Mouse (Mus musculus) frontal cortex, postnatal 10 days (tissue): ENCODE measurements around the gene Sgk2.

Source experiments
- DNase-seq, 2 experiments: peaks; one replicate each; pipeline ENCODE4 v3.0.0; 2022; ENCODE audit warnings: low spot score in 2 of 2, mixed read lengths in 1 of 2

Gene Sgk2

DNA sequence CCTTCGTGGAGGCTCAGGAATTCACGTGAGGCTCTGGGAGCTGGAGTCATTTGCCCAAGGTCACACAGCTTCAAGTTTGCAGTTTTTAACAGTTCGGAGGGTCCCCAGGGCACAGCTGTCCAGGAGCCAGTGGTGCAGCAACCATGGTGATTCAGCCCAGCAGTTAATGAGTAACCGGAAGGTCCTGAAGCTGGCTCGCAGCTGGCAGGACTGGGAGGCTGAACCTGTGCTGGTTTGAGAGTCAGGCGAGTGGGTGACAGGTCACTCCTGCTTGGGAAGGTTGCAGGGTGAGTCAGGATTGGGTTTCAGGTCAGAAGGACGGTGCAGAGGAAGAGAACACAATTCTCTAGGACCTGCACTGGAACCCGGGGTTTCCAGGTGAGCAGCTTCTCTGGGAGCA, at the start of gene Sgk2:
TSS of gene Sgk2 (plus strand) at position 113 of the 400 bp plus-strand sequence.
- DNase-seq, result no peak

GRCm38 (mm10) chr2:162939562-162939961, 47.6 kb upstream of the Sgk2 start:
- DNase-seq, result no peak

GRCm38 (mm10) chr2:162943148-162943846, 43.8 kb upstream of the Sgk2 start, which contains the start of gene L3mbtl1:
Gene L3mbtl1 (plus strand): TSS chr2:162943472.
- peak; percentile 38 to 63 for DNase-seq

- DNase-seq, result no peak
These were observed 43.2 kb upstream of the Sgk2 start for GRCm38 (mm10) chr2:162943931-162944330.

- DNase-seq, result no peak
These were observed 40.2 kb upstream of the Sgk2 start for GRCm38 (mm10) chr2:162946964-162947363.

GRCm38 (mm10) chr2:162947736-162948135, 39.4 kb upstream of the Sgk2 start:
- DNase-seq, result peak in 1 of 2 experiments; percentile 61

GRCm38 (mm10) chr2:162948221-162948620, 38.9 kb upstream of the Sgk2 start:
- DNase-seq, result no peak

- no peak for DNase-seq
These were observed 36.4 kb upstream of the Sgk2 start for GRCm38 (mm10) chr2:162950776-162951175.

DNA sequence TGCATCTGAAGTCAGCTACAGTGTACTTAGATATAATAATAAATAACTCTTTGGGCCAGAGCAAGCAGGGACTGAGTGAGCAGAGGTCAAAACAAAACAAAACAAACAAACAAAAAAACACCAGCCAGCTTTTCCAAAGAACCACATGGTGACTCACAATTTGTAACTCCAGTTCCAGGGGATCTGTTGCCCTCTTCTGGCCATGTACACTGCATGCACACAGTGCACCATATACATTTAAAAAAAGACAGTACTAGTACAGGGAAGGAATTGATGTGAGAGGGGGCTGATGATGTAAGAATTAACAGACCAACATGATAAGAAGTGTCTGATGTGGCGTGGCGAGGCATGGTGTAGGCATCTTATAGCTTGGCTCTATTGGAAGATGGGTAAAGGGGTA, 30.3 kb upstream of the Sgk2 start:
- DNase-seq, result no peak

DNA sequence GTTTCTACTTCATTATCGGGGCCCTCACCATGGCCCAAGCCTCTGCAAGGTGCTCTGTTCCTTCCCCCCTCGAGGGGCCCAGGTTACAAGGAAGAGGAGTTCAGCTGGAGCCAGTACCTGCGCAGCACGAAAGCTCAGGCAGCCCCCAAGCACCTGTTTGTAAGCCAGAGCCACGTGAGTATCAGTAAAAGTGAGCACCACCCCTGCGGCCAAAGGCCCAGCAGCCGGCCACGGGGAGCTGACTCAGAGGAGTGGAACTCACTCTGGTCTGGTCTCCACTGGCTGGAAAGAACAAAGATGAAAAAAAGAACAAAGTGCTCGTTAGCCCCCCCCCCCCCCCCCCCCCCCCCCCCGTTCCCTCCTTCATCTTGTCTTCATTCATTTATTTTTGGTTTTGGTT, 25.8 kb upstream of the Sgk2 start:
- DNase-seq, result no peak

- DNase-seq, result no peak
These were observed 20.4 kb upstream of the Sgk2 start for GRCm38 (mm10) chr2:162966734-162967133.

GRCm38 (mm10) chr2:162968357-162968756, 18.8 kb upstream of the Sgk2 start:
- no peak for DNase-seq

GRCm38 (mm10) chr2:162969101-162969500, 18.0 kb upstream of the Sgk2 start:
- no peak for DNase-seq

DNA sequence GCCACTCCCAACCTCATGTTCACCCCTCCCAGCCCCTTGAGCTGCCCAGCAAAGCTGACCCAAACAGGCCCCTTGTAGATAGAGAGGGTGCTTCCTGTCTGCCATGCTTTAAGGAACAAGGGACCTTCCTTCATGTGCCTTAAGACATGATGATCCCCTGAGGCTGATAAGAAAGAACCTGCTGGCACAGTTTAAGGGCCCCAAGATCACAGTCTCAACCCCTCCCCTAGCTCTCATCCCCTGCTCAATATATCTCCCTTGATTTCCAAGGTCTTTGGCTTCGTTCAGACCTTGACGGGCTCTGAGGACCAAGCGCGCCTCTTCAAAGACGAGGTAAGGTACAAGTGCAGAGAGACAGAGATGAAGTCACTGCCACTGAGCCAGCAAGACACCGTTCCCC, 16.2 kb upstream of the Sgk2 start:
- DNase-seq, result no peak

- DNase-seq, result no peak
These were observed 14.4 kb upstream of the Sgk2 start for GRCm38 (mm10) chr2:162972752-162973151.

DNA sequence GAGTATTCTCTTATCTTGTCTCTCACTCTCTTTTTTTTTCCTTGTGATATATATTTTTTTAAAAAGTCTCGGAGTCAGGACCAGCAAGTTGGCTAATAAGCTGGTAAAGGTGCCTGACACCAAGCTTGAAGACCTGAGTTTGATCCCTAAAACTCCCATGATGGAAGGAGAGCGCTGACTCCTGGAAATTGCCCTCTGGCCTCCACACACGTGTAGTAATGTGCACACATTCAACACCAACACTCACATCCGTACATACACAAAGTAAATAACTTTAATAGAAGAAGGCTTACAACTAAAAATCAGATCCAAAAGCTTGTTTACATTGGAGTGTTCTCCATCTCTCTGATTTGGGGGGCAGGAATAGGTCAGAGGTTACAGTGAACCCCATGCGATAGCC, 13.9 kb upstream of the Sgk2 start:
- DNase-seq, result no peak

GRCm38 (mm10) chr2:162973637-162974036, 13.5 kb upstream of the Sgk2 start:
- no peak for DNase-seq

DNA sequence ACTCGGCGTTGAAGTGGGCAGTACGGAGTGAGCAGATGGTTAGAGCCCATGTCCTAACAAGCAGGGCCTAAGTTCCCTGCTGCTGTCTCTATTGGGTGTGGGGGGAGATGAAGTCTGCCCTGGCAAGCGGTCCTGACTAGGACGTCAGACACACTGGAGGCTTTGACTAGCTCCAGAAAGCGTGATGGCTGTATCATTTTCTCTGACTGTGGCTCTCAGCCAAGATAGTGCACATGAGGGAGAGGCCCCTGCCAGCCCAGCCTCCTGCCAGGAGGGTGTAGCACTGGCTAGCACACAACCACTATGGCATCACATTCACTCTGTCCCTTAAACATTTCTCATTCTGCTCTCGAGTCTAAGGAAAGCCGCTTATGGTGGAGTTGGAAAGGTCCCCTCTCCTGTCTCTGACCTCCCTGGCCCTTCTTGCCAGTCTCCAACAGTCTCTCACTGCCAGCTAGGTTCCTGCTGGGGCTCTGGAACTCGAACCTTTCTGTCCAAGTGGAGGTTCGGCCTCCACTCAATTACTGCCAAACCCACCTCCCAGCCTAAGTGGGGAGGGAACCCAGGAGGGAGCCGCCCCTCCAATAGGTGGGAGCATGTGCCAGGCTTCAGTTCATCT, 11.9 kb upstream of the Sgk2 start:
- peak in 1 of 2 experiments; percentile 13 for DNase-seq

DNA sequence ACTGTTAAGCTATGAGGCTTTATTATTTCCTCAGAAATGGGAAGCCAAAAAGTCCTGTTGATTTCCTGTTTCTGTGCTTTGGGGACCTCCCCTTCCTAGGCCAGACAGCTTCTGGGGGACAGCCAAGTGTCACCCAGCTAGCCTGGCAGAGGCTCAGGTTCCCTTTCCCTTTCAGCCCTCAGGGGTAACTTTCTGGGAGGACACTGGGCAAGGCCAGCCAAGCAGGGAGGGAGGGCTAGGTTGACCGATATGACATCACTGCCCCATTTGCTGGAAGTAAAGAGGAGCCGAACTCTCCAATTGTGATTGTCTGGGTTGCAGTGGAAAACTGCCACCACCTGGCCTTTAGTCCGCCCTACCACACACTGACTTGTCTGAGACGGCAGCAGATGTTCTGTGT, 11.1 kb upstream of the Sgk2 start:
- no peak for DNase-seq

DNA sequence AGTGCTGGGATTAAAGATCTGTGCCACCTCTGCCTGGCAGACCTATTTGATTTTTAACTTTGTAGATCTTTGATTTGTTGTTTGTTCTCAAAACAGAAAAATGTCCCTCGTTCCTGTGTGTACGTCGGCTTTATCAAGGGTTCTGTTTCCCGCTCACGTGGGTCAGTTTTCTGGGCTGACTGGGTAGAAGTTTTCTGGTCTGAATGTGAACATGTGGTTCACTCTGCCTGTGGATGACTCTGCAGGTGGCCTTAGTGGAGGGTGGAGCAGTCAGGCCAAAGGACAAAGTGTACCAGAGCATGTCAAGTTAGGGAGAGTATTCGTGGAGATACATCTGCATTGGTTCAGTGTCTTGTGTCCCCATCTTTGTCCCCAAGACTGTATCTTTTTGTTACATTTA, 2.7 kb upstream of the Sgk2 start:
- no peak for DNase-seq

- no peak for DNase-seq
These were observed 1.2 kb upstream of the Sgk2 start for GRCm38 (mm10) chr2:162985923-162986322.

- DNase-seq, result no peak
These were observed 366 bp upstream of the Sgk2 start for GRCm38 (mm10) chr2:162986764-162987163.

DNA sequence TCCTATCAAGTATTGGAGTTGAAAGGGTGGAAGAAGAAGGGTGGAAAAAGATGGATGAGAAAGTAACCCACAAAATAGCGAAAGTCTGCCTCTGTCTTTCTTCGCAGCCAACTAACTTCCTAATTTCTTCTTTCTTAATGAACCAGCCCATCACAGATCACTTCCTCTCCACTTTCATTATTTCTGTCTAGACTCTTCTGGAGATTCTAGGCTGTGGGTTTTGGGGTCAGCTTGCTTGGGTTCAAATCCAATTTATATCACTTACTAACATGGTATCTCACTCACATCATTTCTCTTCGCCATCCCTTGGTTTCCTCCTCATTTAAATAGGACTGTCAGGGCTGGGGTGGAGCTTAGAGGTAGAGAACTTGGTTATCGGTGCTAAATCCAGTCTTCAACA, 1.1 kb downstream of the Sgk2 start:
- no peak for DNase-seq
